Mouse (Mus musculus): ENCODE data around the gene Cox6b1. TPM values are rescaled to one million over a fixed set of nuclear protein-coding genes. Genes with fewer than 3 reads are reported as not detected.
A peak's percentile ranks its signal among the peaks of the same experiment; 100 is the strongest.

Cox6b1 gene
- polyA plus RNA-seq, 1 experiment from 2014 or later = 766 TPM

DNA sequence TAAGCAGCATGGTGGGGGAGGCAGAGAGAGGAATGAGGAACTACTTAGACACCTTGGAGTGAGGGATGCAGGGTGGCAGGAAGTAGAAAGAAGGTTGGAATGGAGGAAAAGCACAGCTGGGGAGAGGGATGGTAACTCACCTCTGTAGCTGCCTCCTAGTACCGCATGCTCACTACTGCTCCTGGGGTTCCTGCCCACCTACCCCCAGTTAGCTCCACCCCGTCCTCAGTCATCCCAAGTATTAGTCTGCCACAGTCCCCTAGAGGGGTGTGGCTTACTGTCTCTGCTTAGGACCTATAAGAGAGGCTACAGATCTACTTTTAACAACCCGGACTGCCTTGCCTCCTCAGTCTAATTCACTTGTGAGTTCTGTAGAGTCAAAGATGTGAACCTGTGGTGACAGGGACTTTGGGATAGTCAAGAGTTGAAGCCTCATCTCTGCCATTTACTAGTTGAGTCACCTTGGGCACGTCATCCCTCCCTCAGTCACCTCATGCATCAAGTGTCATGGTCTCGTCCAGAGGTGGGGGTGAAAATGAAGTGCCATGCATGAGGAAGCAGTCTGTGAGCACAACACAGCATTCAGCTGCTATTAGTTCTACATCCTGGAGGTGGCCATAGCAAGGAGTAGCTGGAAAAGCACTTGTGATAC is 33.1 kb downstream of the Cox6b1 start:
- H3K4me2 ChIP-seq (replicated peaks) = no peak overlapping the region
- H3K36me3 ChIP-seq = no peaks in the 10 kb centered on the region
- no peaks in the 10 kb centered on the region for H3K9me3 ChIP-seq
- 45% methylated on average over 5 of the region's 5 CpGs for WGBS
- H3K9ac ChIP-seq = no peak overlapping the region
- 0 out of 2 replicates have a peak, but pooled peaks cover 8% of the 10 kb centered on the region for H3K27me3 ChIP-seq
- H3K4me3 ChIP-seq = no peak overlapping the region
- peaks cover 9% of the 10 kb centered on the region for H3K4me1 ChIP-seq
- ATAC-seq (ENCODE audit: low FRiP score, low read depth) = no peak
- H3K27ac ChIP-seq = no peak overlapping the region

- H3K36me3 ChIP-seq = peaks cover 3% of the 10 kb centered on the region
- ATAC-seq (ENCODE audit: low FRiP score, low read depth) = no peak
- H3K9ac ChIP-seq = peak overlapping the region; percentile 45; the same call in 1 of the 2 replicates
- no peaks in the 10 kb centered on the region for H3K9me3 ChIP-seq
- no peak overlapping the region for H3K4me2 ChIP-seq (replicated peaks)
- H3K27ac ChIP-seq = no peak overlapping the region
- H3K27me3 ChIP-seq = 0 out of 2 replicates have a peak, but pooled peaks cover 8% of the 10 kb centered on the region
- WGBS = 54% methylated on average over 4 of the region's 4 CpGs
- H3K4me1 ChIP-seq = peaks cover 20% of the 10 kb centered on the region
- no peak overlapping the region for H3K4me3 ChIP-seq
These were observed 34.4 kb downstream of the Cox6b1 start for GRCm38 (mm10) chr7:30591605-30591951.

DNA sequence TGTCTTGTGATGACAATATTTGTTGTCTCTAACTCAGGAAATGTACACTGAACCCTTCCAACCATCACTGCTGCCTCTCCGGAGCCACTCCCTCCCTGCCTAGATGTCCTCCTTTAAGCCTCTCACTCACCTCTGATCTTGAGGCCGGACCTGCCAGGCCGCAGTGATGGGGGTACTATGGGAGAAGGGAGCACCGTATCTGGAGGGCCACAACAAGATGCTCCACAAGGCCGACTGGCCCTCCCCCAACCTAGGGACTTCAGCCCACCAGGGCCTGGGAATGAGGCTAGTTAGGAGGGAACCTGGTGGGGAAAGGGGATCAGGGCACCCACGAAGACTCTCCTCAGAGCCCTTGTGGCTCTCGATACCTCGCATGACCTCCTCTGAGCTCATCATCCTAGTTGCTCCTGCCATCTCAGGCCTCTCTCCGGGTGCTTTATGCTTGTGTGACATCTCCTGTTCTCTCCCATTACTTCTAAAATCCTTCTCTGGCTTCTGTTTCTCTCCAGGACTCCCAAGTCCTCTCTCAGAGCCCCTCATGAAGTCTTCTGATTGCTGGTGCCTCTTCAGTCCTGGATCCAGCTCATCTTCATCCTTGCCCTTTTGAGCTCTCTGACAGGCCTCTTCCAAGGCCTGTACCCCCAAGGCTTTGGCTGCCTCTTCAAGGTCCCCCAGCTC is 34.9 kb downstream of the Cox6b1 start:
- Histone ChIP-seq H3K4me3 (no peak overlapping the region), H3K27ac (no peak overlapping the region), H3K4me2 (replicated peaks) (no peak overlapping the region), H3K9ac (peak overlapping the region; percentile 45; the same call in 1 of the 2 replicates), H3K9me3 (no peaks in the 10 kb centered on the region), H3K27me3 (0 out of 2 replicates have a peak, but pooled peaks cover 8% of the 10 kb centered on the region), H3K4me1 (peaks cover 22% of the 10 kb centered on the region), H3K36me3 (peaks cover 8% of the 10 kb centered on the region)
- WGBS = 83% methylated on average over 9 of the region's 9 CpGs
- no peak for ATAC-seq (ENCODE audit: low FRiP score, low read depth)

- peak; percentile 55 for ATAC-seq (ENCODE audit: low FRiP score, low read depth)
- Histone ChIP-seq H3K27ac (peak overlapping the region; percentile 93), H3K9ac (peak overlapping the region; percentile 99), H3K4me1 (peaks cover 22% of the 10 kb centered on the region), H3K36me3 (peaks cover 22% of the 10 kb centered on the region), H3K4me3 (peak overlapping the region; percentile 97), H3K27me3 (0 out of 2 replicates have a peak, but pooled peaks cover 5% of the 10 kb centered on the region), H3K4me2 (replicated peaks) (peak overlapping the region; percentile 76), H3K9me3 (no peaks in the 10 kb centered on the region)
- 24% methylated on average over 40 of the region's 40 CpGs for WGBS
These were observed 36.3 kb downstream of the Cox6b1 start for GRCm38 (mm10) chr7:30589435-30590301.

DNA sequence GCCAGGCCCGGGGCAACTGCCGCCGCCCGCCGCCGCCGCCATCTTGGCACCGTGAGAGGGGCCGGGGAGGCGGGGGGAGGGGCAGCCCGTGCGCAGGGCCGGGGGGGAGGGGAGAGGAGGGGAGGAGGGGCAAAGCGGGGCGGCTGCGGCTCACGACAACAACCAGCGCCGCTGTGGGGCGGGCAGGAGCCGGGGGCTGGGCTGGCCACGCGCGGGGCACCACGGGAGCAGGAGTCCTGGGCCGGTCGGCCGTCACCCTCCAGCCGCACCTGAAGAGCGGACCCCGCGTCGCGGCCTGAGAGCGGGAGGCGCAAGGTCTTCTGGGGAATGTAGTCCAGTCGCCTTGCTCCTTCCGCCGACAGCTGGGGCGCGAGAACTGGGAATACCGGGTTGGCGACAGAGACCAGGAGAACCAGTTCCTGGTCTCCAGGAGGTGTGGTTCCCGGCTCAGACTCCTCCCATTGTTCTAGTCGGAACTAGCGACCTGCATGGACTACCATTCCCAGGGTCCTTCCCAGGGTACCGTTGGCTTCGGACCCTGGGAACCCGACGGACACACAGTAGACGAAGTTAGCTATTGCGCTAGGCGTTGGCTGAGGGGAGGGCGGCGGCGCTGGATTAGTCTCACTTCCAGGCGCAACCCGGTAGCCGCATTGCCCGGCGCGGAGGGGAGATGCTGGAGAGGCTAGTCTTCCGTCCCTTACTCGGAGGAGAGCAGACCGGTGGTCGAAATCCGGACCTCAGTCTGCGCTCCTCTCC is 37.1 kb downstream of the Cox6b1 start, which contains the start of gene Kmt2b:
Kmt2b (minus strand) TSS at position 51 of the 759 bp plus-strand sequence.
- H3K4me2 ChIP-seq (replicated peaks) = peak within 1 kb of the TSS; percentile 96
- peaks cover 22% of the 10 kb centered on the region for H3K4me1 ChIP-seq
- H3K27ac ChIP-seq = peak within 1 kb of the TSS; percentile 93
- H3K27me3 ChIP-seq = 0 out of 2 replicates have a peak, but pooled peaks cover 2% of the 10 kb centered on the region
- no peaks in the 10 kb centered on the region for H3K9me3 ChIP-seq
- H3K4me3 ChIP-seq = peak within 1 kb of the TSS; percentile 97
- peaks cover 30% of the 10 kb centered on the region for H3K36me3 ChIP-seq
- peak; percentile 96 for ATAC-seq (ENCODE audit: low FRiP score, low read depth)
- 2% methylated on average over 59 of the region's 68 CpGs for WGBS
- H3K9ac ChIP-seq = peak within 1 kb of the TSS; percentile 99

- Histone ChIP-seq H3K4me2 (replicated peaks) (peak overlapping the region; percentile 96), H3K9me3 (no peaks in the 10 kb centered on the region), H3K4me3 (peak overlapping the region; percentile 97), H3K4me1 (peaks cover 22% of the 10 kb centered on the region), H3K36me3 (peaks cover 38% of the 10 kb centered on the region), H3K27me3 (0 out of 2 replicates have a peak, but pooled peaks cover 2% of the 10 kb centered on the region), H3K9ac (peak overlapping the region; percentile 99), H3K27ac (peak overlapping the region; percentile 93)
- WGBS = under 1% methylated on average over 44 of the region's 67 CpGs
- ATAC-seq (ENCODE audit: low FRiP score, low read depth) = peak; percentile 22
These were observed 37.9 kb downstream of the Cox6b1 start for GRCm38 (mm10) chr7:30587842-30588667.

GRCm38 (mm10) chr7:30586455-30587020 is 39.4 kb downstream of the Cox6b1 start:
- peak overlapping the region; percentile 97 for H3K4me3 ChIP-seq
- ATAC-seq (ENCODE audit: low FRiP score, low read depth) = no peak

GRCm38 (mm10) chr7:30585170-30585569 is 40.8 kb downstream of the Cox6b1 start:
- 93% methylated on average over 7 of the region's 7 CpGs for WGBS
- peaks cover 67% of the 10 kb centered on the region for H3K36me3 ChIP-seq
- no peak for ATAC-seq (ENCODE audit: low FRiP score, low read depth)

More at GRCm38 (mm10) chr7:30586455-30587020, 39.4 kb downstream of the Cox6b1 start:
- no peak overlapping the region for H3K27ac ChIP-seq
- H3K4me1 ChIP-seq = peaks cover 22% of the 10 kb centered on the region
- no peaks in the 10 kb centered on the region for H3K9me3 ChIP-seq
- H3K36me3 ChIP-seq = peaks cover 53% of the 10 kb centered on the region
- peak overlapping the region; percentile 99 for H3K9ac ChIP-seq
- H3K4me2 ChIP-seq (replicated peaks) = peak overlapping the region; percentile 96
- H3K27me3 ChIP-seq = no peaks in the 10 kb centered on the region
- WGBS = 90% methylated on average over 28 of the region's 28 CpGs

GRCm38 (mm10) chr7:30584339-30584738 is 41.6 kb downstream of the Cox6b1 start:
- Histone ChIP-seq H3K27me3 (no peaks in the 10 kb centered on the region), H3K27ac (no peak overlapping the region), H3K4me1 (peaks cover 13% of the 10 kb centered on the region), H3K4me2 (replicated peaks) (no peak overlapping the region), H3K9me3 (no peaks in the 10 kb centered on the region), H3K36me3 (peaks cover 75% of the 10 kb centered on the region), H3K4me3 (no peak overlapping the region), H3K9ac (no peak overlapping the region)
- WGBS = 94% methylated on average over 10 of the region's 10 CpGs
- ATAC-seq (ENCODE audit: low FRiP score, low read depth) = no peak

More at GRCm38 (mm10) chr7:30585170-30585569, 40.8 kb downstream of the Cox6b1 start:
- no peak overlapping the region for H3K4me3 ChIP-seq
- H3K9ac ChIP-seq = no peak overlapping the region
- H3K4me1 ChIP-seq = peaks cover 20% of the 10 kb centered on the region
- no peaks in the 10 kb centered on the region for H3K27me3 ChIP-seq
- no peak overlapping the region for H3K4me2 ChIP-seq (replicated peaks)
- H3K9me3 ChIP-seq = no peaks in the 10 kb centered on the region
- no peak overlapping the region for H3K27ac ChIP-seq

DNA sequence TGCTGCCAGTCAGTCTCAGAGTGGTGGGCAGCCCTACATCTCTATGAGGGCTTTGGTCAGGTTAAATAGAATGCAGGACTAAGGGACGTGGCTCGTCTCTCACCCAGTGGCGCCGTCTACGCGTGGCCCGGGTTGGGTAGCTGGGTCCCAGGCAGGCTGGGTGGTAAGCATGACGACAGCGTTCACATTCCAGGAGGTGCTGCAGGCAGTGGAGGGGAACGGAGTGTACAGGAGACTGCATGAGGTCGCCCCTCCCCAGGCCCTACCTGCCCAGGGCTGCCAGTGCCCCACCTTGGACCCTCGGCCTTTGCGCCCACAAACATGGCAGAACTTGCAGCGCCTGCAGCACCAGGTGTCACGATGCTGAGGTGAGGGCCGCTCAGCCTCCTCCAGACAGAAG is 44.4 kb downstream of the Cox6b1 start:
- Histone ChIP-seq H3K9me3 (no peaks in the 10 kb centered on the region), H3K4me3 (no peak overlapping the region), H3K36me3 (peaks cover 100% of the 10 kb centered on the region), H3K27ac (no peak overlapping the region), H3K9ac (no peak overlapping the region), H3K4me1 (peaks cover 1% of the 10 kb centered on the region), H3K27me3 (no peaks in the 10 kb centered on the region), H3K4me2 (replicated peaks) (no peak overlapping the region)
- ATAC-seq (ENCODE audit: low FRiP score, low read depth) = no peak
- WGBS = 94% methylated on average over 16 of the region's 16 CpGs

All from limb, embryonic 13.5 days (tissue).